Mouse (Mus musculus) heart, embryonic 15.5 days (tissue): ENCODE data around the gene Trak1. TPM values are rescaled to one million over a fixed set of nuclear protein-coding genes. Genes with fewer than 3 reads are reported as not detected.

Experiments used
- ATAC-seq: fragments of 200-750 bp; cut with Nextera tagmentation; replicated peaks from 2 replicates; pipeline ENCODE4 v1.8.0; 2017; ENCODE audit warnings: low read depth, moderate TSS enrichment; ENCODE audit not compliant: insufficient number of reproducible peaks, insufficient read depth, low FRiP score
- H3K27ac ChIP-seq: fragments of 300-500 bp; sonication (generic); 2 replicates; pipeline ENCODE4 v1.5.1; 2015; ENCODE audit warnings: mild to moderate bottlenecking, inconsistent platforms
- H3K27me3 ChIP-seq: fragments of 300-500 bp; sonication (generic); 2 replicates; pipeline ENCODE4 v1.6.1; 2015; ENCODE audit warnings: inconsistent platforms
- H3K36me3 ChIP-seq: fragments of 300-500 bp; sonication (generic); 2 replicates; pipeline ENCODE4 v1.6.1; 2015; ENCODE audit warnings: mild to moderate bottlenecking, inconsistent platforms
- H3K4me1 ChIP-seq: fragments of 300-500 bp; sonication (generic); replicated peaks from 2 replicates; pipeline ENCODE4 v1.6.1; 2015; ENCODE audit warnings: inconsistent platforms
- H3K4me2 ChIP-seq: fragments of 300-500 bp; sonication (generic); 2 replicates; pipeline ENCODE4 v1.6.1; 2015; ENCODE audit warnings: inconsistent platforms, mild to moderate bottlenecking, moderate library complexity
- H3K4me3 ChIP-seq: fragments of 300-500 bp; sonication (generic); 2 replicates; pipeline ENCODE4 v1.5.1; 2015; ENCODE audit warnings: mild to moderate bottlenecking, inconsistent platforms
- H3K9ac ChIP-seq: fragments of 300-500 bp; sonication (generic); 2 replicates; pipeline ENCODE4 v1.6.1; 2015; ENCODE audit warnings: mild to moderate bottlenecking, inconsistent platforms
- H3K9me3 ChIP-seq: fragments of 300-500 bp; sonication (generic); replicated peaks from 2 replicates; pipeline ENCODE4 v1.6.1; 2016; ENCODE audit warnings: inconsistent platforms
- WGBS: fragments of 180-500 bp; shearing (Covaris S2); methylation state at CpG from one replicate; pipeline ENCODE4 v1.1.7; 2015; ENCODE audit warnings: mixed read lengths; 5-methylcytosine and 5-hydroxymethylcytosine counted together
- polyA plus RNA-seq: library from polyadenylated mRNA; unstranded; fragments of >200 nt; fragmentation: Nextera tagmentation; extraction: Ambion mirVana; gene quantifications from 2 replicates; pipeline ENCODE4 v1.2.1, GENCODE M21; 2015

Trak1 gene
- polyA plus RNA-seq, 1 experiment from 2014 or later, result 37.0 TPM

GRCm38 (mm10) chr9:121424281-121425164 is 127.2 kb downstream of the Trak1 start:
- Histone ChIP-seq H3K27me3 (no peaks in the 10 kb centered on the region), H3K4me2 (no peak overlapping the region), H3K36me3 (no peaks in the 10 kb centered on the region), H3K4me3 (no peak overlapping the region), H3K27ac (no peak overlapping the region), H3K9me3 (no peaks in the 10 kb centered on the region), H3K4me1 (peaks cover 53% of the 10 kb centered on the region), H3K9ac (no peak overlapping the region)
- no peak for ATAC-seq
- WGBS, result 82% methylated on average over 16 of the region's 16 CpGs

- Histone ChIP-seq H3K9me3 (no peaks in the 10 kb centered on the region), H3K27me3 (no peaks in the 10 kb centered on the region), H3K4me3 (no peak overlapping the region), H3K4me1 (peaks cover 66% of the 10 kb centered on the region), H3K36me3 (no peaks in the 10 kb centered on the region), H3K4me2 (no peak overlapping the region), H3K27ac (0 out of 2 replicates have a peak overlapping the region, but pooled peaks have one; percentile 35), H3K9ac (no peak overlapping the region)
- ATAC-seq, result peak; percentile 41
- WGBS, result 47% methylated on average over 3 of the region's 3 CpGs
Observed at GRCm38 (mm10) chr9:121426451-121426850, 129.1 kb downstream of the Trak1 start.

DNA sequence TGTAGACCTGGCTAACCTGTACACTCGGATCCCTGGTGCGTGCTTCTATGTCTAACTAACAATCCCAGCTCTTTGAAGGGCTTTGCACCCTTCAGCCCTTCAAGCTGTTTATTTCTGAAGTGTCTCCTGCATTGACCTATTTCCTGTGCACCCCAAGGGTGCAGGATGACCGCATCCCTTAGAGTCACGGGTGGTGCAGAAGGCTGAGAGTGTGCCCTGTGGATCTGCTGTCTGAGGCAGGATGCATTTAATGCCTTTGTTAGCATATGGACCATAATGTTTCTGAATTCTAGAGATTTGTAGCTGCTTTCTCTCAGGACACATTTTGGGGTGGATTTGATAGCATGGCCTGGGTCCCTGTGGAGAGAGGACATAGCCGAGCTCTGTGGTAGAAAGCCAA is 129.6 kb downstream of the Trak1 start:
- Histone ChIP-seq H3K9ac (no peak overlapping the region), H3K4me2 (no peak overlapping the region), H3K9me3 (no peaks in the 10 kb centered on the region), H3K4me3 (no peak overlapping the region), H3K27me3 (no peaks in the 10 kb centered on the region), H3K4me1 (peaks cover 62% of the 10 kb centered on the region), H3K27ac (0 out of 2 replicates have a peak overlapping the region, but pooled peaks have one; percentile 35), H3K36me3 (no peaks in the 10 kb centered on the region)
- 86% methylated on average over 5 of the region's 5 CpGs for WGBS
- no peak for ATAC-seq

DNA sequence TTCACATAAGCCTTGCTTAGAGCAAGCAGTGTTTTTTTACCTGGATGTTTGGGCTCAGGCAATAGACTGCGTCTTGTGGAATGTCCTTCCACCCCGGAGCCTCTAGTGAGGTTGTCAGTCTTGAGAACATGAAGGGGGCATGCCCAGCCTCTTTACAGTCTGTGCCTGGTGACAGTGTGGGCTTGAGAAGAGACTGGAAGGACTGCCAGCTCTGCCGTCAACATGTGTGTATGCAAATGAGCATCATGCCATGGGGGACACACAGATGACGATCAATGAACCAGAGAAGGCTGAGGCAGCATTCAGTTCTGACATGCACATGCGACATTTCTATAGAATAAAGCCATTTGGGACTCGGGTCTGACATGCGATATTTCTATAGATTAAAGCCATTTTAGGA is 132.3 kb downstream of the Trak1 start:
- Histone ChIP-seq H3K9me3 (no peaks in the 10 kb centered on the region), H3K27me3 (no peaks in the 10 kb centered on the region), H3K4me3 (no peak overlapping the region), H3K36me3 (no peaks in the 10 kb centered on the region), H3K9ac (no peak overlapping the region), H3K4me1 (peaks cover 60% of the 10 kb centered on the region), H3K27ac (no peak overlapping the region), H3K4me2 (no peak overlapping the region)
- 79% methylated on average over 7 of the region's 7 CpGs for WGBS
- no peak for ATAC-seq

DNA sequence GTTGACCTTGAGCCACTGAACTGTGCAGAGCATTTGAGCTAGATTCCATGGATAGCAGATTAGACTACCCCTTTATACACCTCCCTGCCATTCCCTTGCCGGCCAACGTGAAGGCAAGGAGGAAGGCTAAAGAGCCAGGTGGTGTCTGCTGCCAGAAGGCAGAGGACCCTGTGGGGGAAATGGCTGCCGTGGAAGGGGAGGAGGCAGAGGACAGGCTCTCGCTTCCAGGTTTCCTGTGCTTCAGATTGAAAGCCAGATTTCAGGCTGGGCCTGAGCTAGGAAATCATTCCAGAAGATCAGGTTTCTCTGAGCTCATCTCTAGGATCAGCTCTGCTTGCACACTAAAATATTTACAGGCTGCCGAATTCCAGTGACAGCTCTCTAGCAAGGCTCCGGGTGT is 133.1 kb downstream of the Trak1 start:
- Histone ChIP-seq H3K4me2 (no peak overlapping the region), H3K27ac (peak overlapping the region; percentile 50)

GRCm38 (mm10) chr9:121433745-121434528 is 136.6 kb downstream of the Trak1 start:
- no peak for ATAC-seq
- 70% methylated on average over 15 of the region's 15 CpGs for WGBS
- peak overlapping the region; percentile 51; the same call in 1 of the 2 replicates for H3K27ac ChIP-seq
- no peak overlapping the region for H3K4me2 ChIP-seq
- no peaks in the 10 kb centered on the region for H3K9me3 ChIP-seq
- H3K9ac ChIP-seq, result no peak overlapping the region; the same call in 1 of the 2 replicates
- H3K27me3 ChIP-seq, result no peaks in the 10 kb centered on the region
- H3K4me3 ChIP-seq, result no peak overlapping the region
- H3K36me3 ChIP-seq, result no peaks in the 10 kb centered on the region
- H3K4me1 ChIP-seq, result peaks cover 55% of the 10 kb centered on the region

More for the DNA sequence above, 133.1 kb downstream of the Trak1 start:
- H3K9me3 ChIP-seq, result no peaks in the 10 kb centered on the region
- H3K4me1 ChIP-seq, result peaks cover 61% of the 10 kb centered on the region
- no peak overlapping the region for H3K4me3 ChIP-seq
- WGBS, result 32% methylated on average over 6 of the region's 6 CpGs
- H3K27me3 ChIP-seq, result no peaks in the 10 kb centered on the region
- H3K9ac ChIP-seq, result no peak overlapping the region
- ATAC-seq, result no peak
- no peaks in the 10 kb centered on the region for H3K36me3 ChIP-seq

DNA sequence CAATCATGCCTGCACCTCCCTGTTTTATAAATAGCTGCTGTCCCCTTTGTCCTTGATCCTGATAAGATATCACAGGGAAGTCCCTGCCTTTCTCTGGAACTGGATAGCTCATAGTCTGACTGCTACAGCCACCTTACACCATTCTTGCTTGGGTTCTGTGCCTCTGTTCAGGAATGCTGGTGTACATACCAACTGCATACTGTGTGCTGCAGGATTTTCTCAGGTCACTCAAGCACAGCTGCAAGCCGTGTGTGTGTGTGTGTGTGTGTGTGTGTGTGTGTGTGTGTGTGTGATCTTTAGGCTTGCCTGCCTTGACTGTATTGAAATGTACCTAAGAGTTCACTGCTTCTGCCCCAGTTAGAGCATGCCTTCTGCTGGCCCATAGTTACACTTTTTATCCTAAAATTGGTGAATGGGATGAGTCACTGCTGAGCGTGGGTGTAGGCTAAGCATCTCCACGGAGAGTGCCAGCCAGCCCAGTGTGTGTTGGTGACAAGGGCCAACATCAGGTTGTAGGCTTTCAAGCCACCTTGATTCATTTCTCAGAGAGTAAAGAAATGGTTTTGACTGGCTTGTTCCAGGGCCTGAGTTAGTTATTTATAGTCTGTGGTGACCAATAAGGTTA is 138.1 kb downstream of the Trak1 start:
- Histone ChIP-seq H3K27me3 (no peaks in the 10 kb centered on the region), H3K4me2 (no peak overlapping the region), H3K9ac (no peak overlapping the region), H3K27ac (peak overlapping the region; percentile 56), H3K36me3 (no peaks in the 10 kb centered on the region), H3K4me3 (no peak overlapping the region), H3K4me1 (peaks cover 45% of the 10 kb centered on the region), H3K9me3 (no peaks in the 10 kb centered on the region)
- WGBS, result 47% methylated on average over 3 of the region's 3 CpGs
- 0 out of 2 replicates have a peak, but pooled peaks have one; percentile 53 for ATAC-seq

- no peak for ATAC-seq
- Histone ChIP-seq H3K9me3 (no peaks in the 10 kb centered on the region), H3K36me3 (no peaks in the 10 kb centered on the region), H3K27me3 (no peaks in the 10 kb centered on the region), H3K9ac (no peak overlapping the region), H3K27ac (peak overlapping the region; percentile 56), H3K4me3 (no peak overlapping the region), H3K4me1 (peaks cover 39% of the 10 kb centered on the region), H3K4me2 (no peak overlapping the region)
- WGBS, result 17% methylated on average over 1 of the region's 1 CpGs
Observed at GRCm38 (mm10) chr9:121436501-121436900, 139.2 kb downstream of the Trak1 start.

GRCm38 (mm10) chr9:121442145-121442544 is 144.8 kb downstream of the Trak1 start:
- ATAC-seq, result no peak
- WGBS, result 78% methylated on average over 1 of the region's 1 CpGs

DNA sequence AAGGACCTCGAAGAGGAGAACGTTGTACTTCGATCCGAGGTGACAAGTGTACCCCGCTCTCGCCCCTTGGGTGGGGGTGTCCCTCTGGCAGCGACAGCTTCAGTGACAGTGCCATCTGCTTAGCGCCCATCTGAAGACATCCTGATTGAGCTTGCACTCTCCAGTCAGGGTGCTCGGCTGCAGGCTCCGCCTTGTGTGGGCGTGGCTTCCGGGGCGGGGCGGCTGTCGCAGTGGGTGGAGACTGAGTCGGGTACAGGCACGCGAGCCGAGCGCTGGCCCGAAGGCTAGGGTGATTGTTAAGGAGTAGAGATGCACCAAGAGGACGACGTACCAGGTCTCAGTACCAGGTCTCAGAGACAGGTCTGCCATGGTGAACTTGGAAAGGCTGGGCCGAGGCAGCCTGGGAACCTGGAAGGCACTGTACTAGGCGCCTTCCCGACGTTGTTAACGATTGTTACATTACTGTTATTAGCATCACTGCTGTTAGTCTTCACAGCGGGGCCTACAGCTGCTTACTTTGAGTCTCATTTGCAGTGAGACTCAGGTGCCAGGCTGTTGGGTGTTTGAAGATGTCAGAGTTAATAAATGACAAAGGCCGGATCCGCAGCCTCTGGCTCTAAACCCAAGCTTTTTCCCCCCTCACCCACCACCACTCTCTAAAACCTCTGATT is 146.5 kb downstream of the Trak1 start:
- no peak for ATAC-seq
- H3K36me3 ChIP-seq, result peaks cover 47% of the 10 kb centered on the region
- no peak overlapping the region for H3K9ac ChIP-seq
- peaks cover 6% of the 10 kb centered on the region for H3K4me1 ChIP-seq
- no peaks in the 10 kb centered on the region for H3K27me3 ChIP-seq
- no peaks in the 10 kb centered on the region for H3K9me3 ChIP-seq
- no peak overlapping the region for H3K4me2 ChIP-seq
- H3K27ac ChIP-seq, result no peak overlapping the region
- 79% methylated on average over 31 of the region's 31 CpGs for WGBS
- H3K4me3 ChIP-seq, result no peak overlapping the region

More at GRCm38 (mm10) chr9:121442145-121442544, 144.8 kb downstream of the Trak1 start:
- Histone ChIP-seq H3K4me2 (no peak overlapping the region), H3K4me1 (peaks cover 9% of the 10 kb centered on the region), H3K27me3 (no peaks in the 10 kb centered on the region), H3K4me3 (no peak overlapping the region), H3K9me3 (no peaks in the 10 kb centered on the region), H3K9ac (no peak overlapping the region), H3K36me3 (peaks cover 31% of the 10 kb centered on the region), H3K27ac (no peak overlapping the region)

DNA sequence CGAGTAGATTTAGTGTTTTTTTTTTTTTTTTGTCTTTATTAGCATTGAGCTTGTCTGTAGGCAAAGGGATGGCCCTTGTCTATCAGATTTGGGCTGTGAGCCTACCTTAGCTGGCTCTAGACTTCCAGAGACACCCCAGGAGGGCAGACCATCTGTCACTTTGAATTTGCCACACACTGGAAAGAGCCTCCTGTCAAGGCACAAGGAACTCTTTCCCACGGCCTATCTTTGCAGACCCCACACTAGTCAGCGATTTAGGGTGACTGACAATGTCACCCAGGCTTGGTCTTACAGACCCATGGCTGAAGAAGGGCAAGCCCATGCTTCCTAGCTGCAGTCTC is 147.0 kb downstream of the Trak1 start:
- Histone ChIP-seq H3K4me2 (no peak overlapping the region), H3K9ac (no peak overlapping the region), H3K27ac (no peak overlapping the region), H3K4me3 (no peak overlapping the region), H3K27me3 (no peaks in the 10 kb centered on the region), H3K9me3 (no peaks in the 10 kb centered on the region), H3K36me3 (peaks cover 52% of the 10 kb centered on the region), H3K4me1 (peaks cover 6% of the 10 kb centered on the region)
- 81% methylated on average over 3 of the region's 3 CpGs for WGBS
- no peak for ATAC-seq
